Mouse (Mus musculus) retina, adult 2 months (tissue): ENCODE results near the gene Surf6.
A peak's percentile ranks its signal among the peaks of the same experiment; 100 is the strongest.

Experiments used
- DNase-seq: peaks from one replicate; pipeline ENCODE4 v3.0.0-alpha.2; 2012; ENCODE audit warnings: low read depth, low spot score

Surf6 gene

DNA sequence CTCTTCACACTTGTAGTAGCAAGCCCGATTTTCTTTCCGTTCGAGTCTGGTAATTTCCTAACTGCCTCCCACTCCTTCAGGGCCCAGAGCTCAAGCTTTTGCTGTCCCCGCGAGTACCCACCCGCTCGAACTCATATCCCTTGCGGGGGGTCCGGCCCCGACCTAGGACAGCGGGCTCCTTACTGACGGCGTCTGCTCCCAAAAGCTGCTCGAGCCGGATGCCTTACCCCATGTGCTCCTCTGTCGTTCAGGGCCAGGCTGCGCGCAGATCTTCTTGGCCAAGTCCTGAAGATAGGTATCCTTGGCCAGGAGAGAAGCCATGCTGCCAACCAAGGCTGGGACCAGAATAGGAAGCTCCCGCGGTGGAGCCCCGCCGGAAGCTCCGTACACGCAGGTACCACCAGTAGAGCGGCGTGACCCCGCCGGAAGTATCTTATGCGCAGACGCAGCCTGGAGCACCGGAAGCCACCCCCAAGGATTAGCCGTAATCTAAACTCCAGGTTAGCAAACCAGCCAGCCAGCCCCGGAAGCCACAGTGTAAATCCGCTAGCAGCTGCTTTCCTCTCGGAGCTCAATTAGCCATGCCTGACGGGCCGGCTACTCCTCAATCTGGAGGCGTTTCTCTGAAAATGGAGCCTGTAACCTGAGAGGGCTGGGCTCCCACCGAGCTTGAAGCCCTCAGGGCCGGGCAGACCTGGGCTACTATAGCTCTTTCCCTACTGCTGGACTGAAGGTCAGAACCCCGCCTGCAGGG, at the start of gene Surf6:
Gene Surf6 (minus strand): TSS at position 413 of the 754 bp plus-strand sequence.
- peak; percentile 93 for DNase-seq

- DNase-seq, result no peak
Measured at GRCm38 (mm10) chr2:26952193-26952592, 49.5 kb upstream of the Surf6 start.

GRCm38 (mm10) chr2:26951346-26951905, 48.7 kb upstream of the Surf6 start:
- no peak for DNase-seq

DNA sequence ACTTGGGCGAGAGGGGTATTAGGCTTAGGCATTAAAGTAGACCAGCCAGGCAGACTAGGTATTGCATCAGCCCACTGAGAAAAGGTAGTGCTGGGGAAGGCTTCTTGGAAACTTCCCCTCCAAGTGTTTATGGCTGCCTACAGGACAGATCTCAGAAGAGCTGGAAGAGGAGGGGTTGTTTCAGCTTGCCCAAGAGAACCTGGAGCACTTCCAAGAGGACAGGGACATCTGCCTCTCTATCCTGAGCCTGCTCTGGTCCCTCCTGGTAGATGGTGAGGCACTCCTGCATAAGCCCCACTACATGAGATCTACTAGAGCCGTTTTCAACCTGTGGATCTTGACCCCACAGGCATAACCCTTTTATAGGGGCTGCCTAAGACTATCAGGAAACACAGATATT, 47.7 kb upstream of the Surf6 start:
- no peak for DNase-seq

GRCm38 (mm10) chr2:26943253-26943652, 40.6 kb upstream of the Surf6 start:
- no peak for DNase-seq

GRCm38 (mm10) chr2:26941539-26941938, 38.9 kb upstream of the Surf6 start:
- no peak for DNase-seq

- DNase-seq, result no peak
Measured at GRCm38 (mm10) chr2:26936425-26936824, 33.7 kb upstream of the Surf6 start.

GRCm38 (mm10) chr2:26935286-26935685, 32.6 kb upstream of the Surf6 start:
- DNase-seq, result no peak

DNA sequence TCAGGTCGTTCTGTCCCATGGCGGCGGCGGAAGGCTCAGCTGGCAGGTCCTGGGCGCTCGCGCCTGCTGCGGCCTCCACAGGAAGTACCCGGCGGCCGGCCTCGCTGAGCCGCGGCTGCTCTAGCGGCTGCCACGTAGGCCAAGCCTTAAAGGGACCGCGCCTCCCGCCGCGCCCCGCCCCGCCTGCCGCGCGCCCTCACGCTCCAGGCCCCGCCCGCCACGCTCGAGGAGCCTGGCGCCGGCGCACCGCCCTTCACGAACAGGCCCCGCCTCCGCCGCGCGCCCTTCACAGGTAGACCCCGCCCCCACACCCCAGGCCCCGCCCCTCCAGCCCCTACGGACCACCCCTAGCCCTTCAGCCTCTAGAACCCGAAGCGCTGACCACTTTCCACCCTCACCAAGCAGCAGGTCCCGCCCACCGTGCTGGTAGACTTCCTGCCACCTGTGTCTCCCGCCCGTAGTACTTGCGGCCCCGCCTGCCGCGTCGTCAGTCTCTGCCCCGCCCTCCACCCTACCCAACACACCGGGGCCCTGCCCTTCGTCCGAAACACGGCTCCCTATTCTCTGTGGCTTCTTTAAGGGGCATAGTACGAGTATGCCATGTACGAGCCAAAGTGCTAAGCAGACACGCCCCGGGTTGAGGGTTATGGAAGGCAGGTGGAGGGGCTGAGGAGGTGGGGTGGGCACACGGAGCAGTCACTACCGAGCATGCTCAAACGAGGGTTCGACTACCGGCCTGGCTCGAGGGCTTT, 30.8 kb upstream of the Surf6 start, which contains the start of the genes Surf4 and Stkld1:
Gene Surf4 (minus strand): TSS at position 625 of the 752 bp plus-strand sequence.
Gene Stkld1 (plus strand): TSS at position 744 of the 752 bp plus-strand sequence.
- peak; percentile 76 for DNase-seq

DNA sequence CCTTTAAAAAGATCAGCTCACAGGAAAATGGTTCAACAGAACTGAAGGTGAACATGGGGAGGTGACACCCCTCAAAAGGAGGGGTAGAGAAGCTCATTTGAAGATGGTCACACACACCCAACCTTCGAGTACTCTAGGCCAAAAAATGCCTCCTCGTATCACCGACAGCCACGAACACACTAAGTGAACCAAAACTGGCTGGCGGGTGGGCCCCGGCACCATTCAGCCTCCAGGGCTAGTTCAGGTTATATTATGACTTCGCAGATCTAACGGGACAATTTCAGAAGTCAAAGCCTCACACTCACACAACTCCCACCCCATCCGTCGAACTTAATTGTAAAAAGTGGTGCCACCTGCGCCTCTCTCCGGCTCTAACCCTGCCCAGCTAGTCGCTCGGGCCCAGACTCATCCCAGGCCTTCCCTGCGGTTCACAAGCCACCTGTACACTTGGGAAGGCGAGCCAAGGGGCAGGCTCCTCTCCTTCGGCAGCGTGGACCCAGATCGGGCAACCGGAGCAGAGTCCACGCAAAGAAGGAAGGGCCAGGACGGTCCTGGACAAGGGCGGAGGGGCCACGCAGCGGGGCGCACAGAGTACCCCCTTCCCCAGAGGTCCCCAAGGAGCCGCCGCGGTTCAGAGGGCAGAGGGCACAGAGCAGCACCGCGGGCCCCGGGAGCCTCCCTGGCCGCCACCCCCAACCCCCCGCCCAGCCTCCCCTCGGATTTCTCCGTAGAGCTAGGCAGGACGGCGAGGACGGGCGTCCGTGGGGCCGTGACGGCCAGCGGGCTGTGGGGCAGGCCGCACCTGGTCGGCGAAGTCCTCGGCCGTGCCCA, 30.0 kb upstream of the Surf6 start:
- no peak for DNase-seq

GRCm38 (mm10) chr2:26930390-26930789, 27.7 kb upstream of the Surf6 start:
- DNase-seq, result no peak

- DNase-seq, result no peak
Measured at GRCm38 (mm10) chr2:26927745-26928476, 25.2 kb upstream of the Surf6 start.

- no peak for DNase-seq
Measured at GRCm38 (mm10) chr2:26921784-26922183, 19.1 kb upstream of the Surf6 start.

DNA sequence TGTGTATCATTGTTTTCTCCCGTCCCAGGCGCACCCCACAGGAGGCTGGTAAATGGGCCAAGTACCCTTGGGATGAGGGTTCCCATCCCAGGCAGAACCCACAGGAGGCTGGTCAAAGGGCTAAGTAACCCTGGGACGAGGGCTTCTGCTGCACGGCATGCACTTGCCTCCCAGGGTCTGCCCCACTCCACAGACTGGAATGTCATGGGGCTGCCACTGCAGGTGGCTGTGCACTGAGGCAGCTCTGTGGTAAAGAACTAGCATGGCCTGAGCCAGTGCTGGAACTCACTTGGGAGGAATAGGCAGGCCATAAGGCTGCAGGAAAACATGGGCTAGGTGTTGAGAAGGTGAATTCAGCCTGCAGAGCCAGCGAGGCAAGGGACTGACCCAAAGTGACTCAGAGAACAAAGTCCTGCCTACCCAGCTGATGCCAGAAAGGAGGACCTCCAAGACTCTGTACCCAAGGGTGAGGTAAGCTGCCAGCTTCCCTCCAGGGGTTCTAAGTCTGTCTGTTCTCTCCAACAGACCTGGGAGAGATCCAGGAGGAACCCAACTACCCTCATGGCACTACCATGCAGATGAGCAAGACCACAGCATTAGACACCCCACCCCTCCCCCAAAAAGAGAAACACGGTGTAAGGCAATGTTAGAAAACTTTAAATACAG, 17.6 kb upstream of the Surf6 start:
- DNase-seq, result no peak

DNA sequence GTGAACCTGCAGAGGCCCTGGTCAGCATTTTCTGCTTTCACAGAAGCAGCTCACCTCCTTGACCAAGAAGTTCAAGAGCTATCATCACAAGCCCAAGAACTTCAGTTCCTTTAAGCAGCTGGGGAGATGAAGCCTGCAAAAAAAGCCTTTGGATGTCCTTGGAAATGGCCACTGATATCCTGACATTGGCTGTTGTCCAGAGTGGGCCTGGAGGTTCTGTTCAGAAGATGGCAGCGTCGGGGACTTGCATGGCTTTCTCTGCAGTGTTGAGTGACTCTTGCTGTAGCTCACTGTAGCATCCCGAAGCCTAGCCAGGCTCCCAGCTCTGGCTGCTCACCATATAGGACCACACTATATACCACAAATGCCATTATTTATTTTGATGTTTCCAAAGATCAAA, 17.0 kb upstream of the Surf6 start:
- no peak for DNase-seq

DNA sequence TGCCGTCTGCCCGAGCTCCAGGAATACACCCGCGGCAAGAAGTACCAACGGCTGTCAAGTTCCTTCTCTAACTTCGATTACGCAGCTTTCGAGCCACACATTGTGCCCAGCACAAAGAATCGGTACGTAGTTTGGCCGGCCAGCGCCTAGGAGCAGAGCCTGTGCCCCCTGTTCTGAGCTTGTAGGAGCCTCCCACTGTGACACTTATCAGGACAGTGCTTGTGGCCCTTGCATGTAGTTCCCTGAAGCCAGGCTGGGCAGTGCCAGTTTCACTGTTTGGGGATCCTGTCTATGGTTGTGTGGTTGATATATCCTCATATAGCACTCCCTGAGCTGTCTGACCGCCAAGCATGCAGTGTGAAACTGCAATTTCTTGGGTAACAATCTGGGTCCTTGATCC, 14.1 kb upstream of the Surf6 start:
- no peak for DNase-seq

DNA sequence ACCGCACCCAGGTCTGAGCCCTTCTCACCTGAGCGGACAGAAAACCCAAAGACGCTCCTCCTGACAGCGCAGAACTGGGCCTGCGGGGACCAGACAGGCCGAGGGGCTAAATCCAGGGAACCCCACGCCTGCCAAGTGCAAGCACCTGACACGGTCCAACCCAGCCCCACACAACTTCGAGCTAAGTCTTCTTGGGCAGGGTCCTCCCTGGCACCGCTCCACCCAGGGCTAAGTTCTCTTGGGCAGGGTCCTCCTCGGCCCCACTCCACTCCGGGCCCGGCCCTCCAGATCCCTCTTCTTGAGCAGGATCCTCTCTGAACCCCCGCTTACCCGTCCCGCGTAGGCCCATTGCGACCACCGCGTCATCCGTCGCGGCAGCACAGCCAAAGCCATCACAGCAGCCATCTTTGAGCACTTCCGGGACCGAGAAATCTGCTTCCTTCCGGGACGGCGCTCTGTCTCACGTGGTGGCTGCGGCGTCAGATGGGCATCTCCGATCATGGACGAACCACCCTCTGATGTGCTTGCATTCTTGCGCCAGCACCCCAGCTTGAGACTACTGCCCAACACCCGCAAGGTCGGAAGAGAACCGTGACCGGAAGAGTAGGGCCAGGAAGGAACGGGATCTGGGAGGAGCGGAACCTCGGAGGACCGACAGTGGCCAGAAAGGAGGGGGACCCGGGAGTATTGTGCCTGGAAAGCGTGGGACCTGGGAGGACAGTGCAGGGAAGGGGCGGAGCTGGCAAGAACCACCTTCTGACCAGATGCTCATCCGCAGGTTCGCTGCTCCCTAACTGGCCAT, 13.4 kb upstream of the Surf6 start, which contains the start of the genes Surf2 and Surf1:
Gene Surf2 (plus strand): TSS at position 441 of the 802 bp plus-strand sequence.
Gene Surf1 (minus strand): TSS at position 604 of the 802 bp plus-strand sequence.
- DNase-seq, result peak; percentile 64

DNA sequence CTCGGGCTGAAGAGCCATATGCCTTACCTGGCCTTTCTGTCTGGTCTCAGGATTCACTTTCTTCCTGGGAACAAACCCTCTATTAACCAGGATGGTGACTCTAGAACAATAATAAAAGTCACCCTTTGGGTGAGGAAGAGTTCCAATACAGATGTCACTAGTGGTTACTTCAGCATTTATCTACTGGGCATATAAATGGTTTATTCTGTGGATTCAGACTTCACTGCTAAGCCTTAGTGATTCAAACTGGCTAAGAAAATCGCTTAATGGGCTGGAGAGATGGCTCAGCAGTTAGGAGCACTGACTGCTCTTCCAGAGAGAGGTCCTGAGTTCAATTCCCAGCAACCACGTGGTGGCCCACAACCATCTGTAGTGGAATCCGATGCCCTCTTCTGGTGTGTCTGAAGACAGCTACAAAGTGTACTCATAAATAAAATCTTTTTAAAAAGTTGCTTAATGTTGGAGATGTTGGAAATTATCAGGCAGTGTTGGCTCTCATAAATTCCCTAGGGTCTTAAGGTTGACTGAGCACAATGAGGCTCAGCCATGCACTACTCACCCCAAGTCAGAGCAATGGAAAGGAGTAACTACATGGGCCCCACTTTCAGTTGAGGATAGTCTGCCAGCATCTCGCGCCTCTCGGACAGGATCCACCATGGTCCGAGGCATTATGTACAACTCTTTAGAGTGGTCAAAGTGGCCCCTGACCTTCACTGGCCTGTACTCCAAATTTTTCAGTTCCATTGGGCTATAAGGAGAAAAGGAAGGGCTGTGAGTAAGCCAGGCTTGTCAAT, 11.7 kb upstream of the Surf6 start:
- no peak for DNase-seq
